Mouse (Mus musculus): ENCODE results near the gene Tspan14.

Tspan14 gene

GRCm38 (mm10) chr14:40952301-40952700, 14.3 kb downstream of the Tspan14 start:
- no peak for DNase-seq (ENCODE audit: low spot score)

GRCm38 (mm10) chr14:40949730-40950614, 16.6 kb downstream of the Tspan14 start:
- DNase-seq (ENCODE audit: low spot score) = no peak

GRCm38 (mm10) chr14:40949047-40949446, 17.6 kb downstream of the Tspan14 start:
- no peak for DNase-seq (ENCODE audit: low spot score)

GRCm38 (mm10) chr14:40948522-40948921, 18.1 kb downstream of the Tspan14 start:
- no peak for DNase-seq (ENCODE audit: low spot score)

GRCm38 (mm10) chr14:40947431-40948394, 18.9 kb downstream of the Tspan14 start:
- DNase-seq (ENCODE audit: low spot score) = no peak

- no peak for DNase-seq (ENCODE audit: low spot score)
Observed at GRCm38 (mm10) chr14:40943802-40944201, 22.8 kb downstream of the Tspan14 start.

- no peak for DNase-seq (ENCODE audit: low spot score)
Observed at GRCm38 (mm10) chr14:40942429-40942828, 24.2 kb downstream of the Tspan14 start.

GRCm38 (mm10) chr14:40938380-40938987, 28.1 kb downstream of the Tspan14 start:
- no peak for DNase-seq (ENCODE audit: low spot score)

GRCm38 (mm10) chr14:40937052-40937451, 29.6 kb downstream of the Tspan14 start:
- DNase-seq (ENCODE audit: low spot score) = no peak

GRCm38 (mm10) chr14:40935481-40935880, 31.1 kb downstream of the Tspan14 start:
- DNase-seq (ENCODE audit: low spot score) = no peak

GRCm38 (mm10) chr14:40935054-40935453, 31.6 kb downstream of the Tspan14 start:
- no peak for DNase-seq (ENCODE audit: low spot score)

- DNase-seq (ENCODE audit: low spot score) = no peak
Observed at GRCm38 (mm10) chr14:40933328-40933727, 33.3 kb downstream of the Tspan14 start.

- no peak for DNase-seq (ENCODE audit: low spot score)
Observed at GRCm38 (mm10) chr14:40932225-40932624, 34.4 kb downstream of the Tspan14 start.

GRCm38 (mm10) chr14:40931115-40931829, 35.3 kb downstream of the Tspan14 start:
- no peak for DNase-seq (ENCODE audit: low spot score)

- no peak for DNase-seq (ENCODE audit: low spot score)
Observed at GRCm38 (mm10) chr14:40929943-40930342, 36.7 kb downstream of the Tspan14 start.

- no peak for DNase-seq (ENCODE audit: low spot score)
Observed at GRCm38 (mm10) chr14:40928897-40929296, 37.7 kb downstream of the Tspan14 start.

GRCm38 (mm10) chr14:40927041-40927440, 39.6 kb downstream of the Tspan14 start:
- DNase-seq (ENCODE audit: low spot score) = no peak

GRCm38 (mm10) chr14:40924378-40925113, 42.1 kb downstream of the Tspan14 start:
- DNase-seq (ENCODE audit: low spot score) = no peak

- no peak for DNase-seq (ENCODE audit: low spot score)
Observed at GRCm38 (mm10) chr14:40921241-40921640, 45.4 kb downstream of the Tspan14 start.

GRCm38 (mm10) chr14:40919521-40919920, 47.1 kb downstream of the Tspan14 start:
- no peak for DNase-seq (ENCODE audit: low spot score)

- DNase-seq (ENCODE audit: low spot score) = no peak
Observed at GRCm38 (mm10) chr14:40918477-40918876, 48.1 kb downstream of the Tspan14 start.
